Mouse (Mus musculus) midbrain, embryonic 15.5 days (tissue): ENCODE measurements at regions not wholly inside any gene's neighbourhood (a gene's known extent, or its start where the extent isn't known, plus 50 kb on each side); places are given as distances from the start of the nearest gene placed in this dataset.
A peak's percentile ranks its signal among the peaks of the same experiment; 100 is the strongest.
"Not testable (repeated sequence)": the region's sequence is repeated elsewhere in the genome, so short reads cannot be mapped to it uniquely, and the experiment has no call there.

ENCODE experiments used
- ATAC-seq: fragments of 200-750 bp; cut with Nextera tagmentation; replicated peaks from 2 replicates; pipeline ENCODE4 v1.8.0; 2017; ENCODE audit warnings: moderate TSS enrichment
- H3K27ac ChIP-seq: fragments of 300-500 bp; sonication (generic); 2 replicates; pipeline ENCODE4 v1.5.1; 2015; ENCODE audit warnings: mild to moderate bottlenecking, inconsistent platforms
- H3K27me3 ChIP-seq: fragments of 300-500 bp; sonication (generic); replicated peaks from 2 replicates; pipeline ENCODE4 v1.6.1; 2015; ENCODE audit warnings: inconsistent platforms
- H3K36me3 ChIP-seq: fragments of 300-500 bp; sonication (generic); replicated peaks from 2 replicates; pipeline ENCODE4 v1.6.1; 2015; ENCODE audit warnings: inconsistent platforms
- H3K4me1 ChIP-seq: fragments of 300-500 bp; sonication (generic); 2 replicates; pipeline ENCODE4 v1.6.1; 2015; ENCODE audit warnings: inconsistent platforms
- H3K4me2 ChIP-seq: fragments of 300-500 bp; sonication (generic); 2 replicates; pipeline ENCODE4 v1.6.1; 2015; ENCODE audit warnings: inconsistent platforms, mild to moderate bottlenecking, moderate library complexity
- H3K4me3 ChIP-seq: fragments of 300-500 bp; sonication (generic); 2 replicates; pipeline ENCODE4 v1.5.1; 2015; ENCODE audit warnings: mild to moderate bottlenecking, inconsistent platforms
- H3K9ac ChIP-seq: fragments of 300-500 bp; sonication (generic); 2 replicates; pipeline ENCODE4 v1.6.1; 2015; ENCODE audit warnings: mild to moderate bottlenecking, inconsistent platforms
- H3K9me3 ChIP-seq: fragments of 300-500 bp; sonication (generic); 2 replicates; pipeline ENCODE4 v1.6.1; 2016; ENCODE audit warnings: inconsistent platforms
- WGBS: fragments of 180-500 bp; shearing (Covaris S2); methylation state at CpG from one replicate; pipeline ENCODE4 v1.1.7; 2015; ENCODE audit warnings: mixed read lengths; 5-methylcytosine and 5-hydroxymethylcytosine counted together

DNA sequence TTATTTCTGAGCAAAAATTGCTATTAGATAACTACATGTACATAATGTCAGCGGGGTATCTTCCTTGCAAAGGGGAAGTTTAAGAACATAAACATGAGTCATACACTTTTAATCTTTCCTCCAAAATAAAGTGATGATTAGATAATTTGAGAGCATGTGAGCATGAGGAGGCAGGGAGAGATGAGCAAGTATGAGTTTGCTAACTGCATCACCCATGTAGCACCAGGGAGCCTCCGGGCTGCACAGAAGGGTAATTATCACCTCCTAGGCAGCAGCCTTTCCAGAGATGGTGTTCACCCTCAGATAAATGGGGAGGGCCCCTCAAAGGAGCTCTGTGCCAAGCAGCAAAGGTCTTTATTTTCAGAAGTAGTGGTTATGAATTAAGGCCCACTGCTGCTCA lies 568.1 kb upstream of the G6pd2 start:
- Histone ChIP-seq H3K4me1 (no peaks in the 10 kb centered on the region), H3K9me3 (no peaks in the 10 kb centered on the region), H3K4me3 (no peak overlapping the region), H3K27ac (no peak overlapping the region), H3K36me3 (no peaks in the 10 kb centered on the region), H3K9ac (no peak overlapping the region), H3K4me2 (no peak overlapping the region), H3K27me3 (no peaks in the 10 kb centered on the region)
- no peak for ATAC-seq
- 72% methylated on average over 2 of the region's 2 CpGs for WGBS

DNA sequence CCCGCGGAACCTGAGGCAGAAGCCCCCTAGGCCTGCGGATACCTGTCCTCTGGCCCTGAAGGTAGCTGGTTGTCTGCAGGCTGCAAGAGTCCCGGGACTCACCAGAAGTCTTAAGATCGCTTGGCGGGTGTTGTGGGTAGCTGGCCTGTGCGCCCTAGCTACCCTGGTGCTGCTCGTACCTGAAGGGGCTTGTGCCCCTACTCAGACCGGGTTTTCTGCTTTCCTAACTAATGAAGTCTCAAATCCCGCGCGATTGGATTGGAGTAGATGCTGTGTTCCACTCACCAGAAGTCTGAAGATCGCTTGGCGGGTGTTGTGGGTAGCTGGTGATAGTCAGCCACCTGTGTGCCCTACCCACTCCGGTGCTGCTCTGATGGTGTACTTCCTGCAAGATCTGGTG lies 520.1 kb upstream of the G6pd2 start:
- H3K36me3 ChIP-seq, H3K27me3 ChIP-seq, H3K4me3 ChIP-seq, H3K9me3 ChIP-seq, H3K4me2 ChIP-seq, H3K9ac ChIP-seq, ATAC-seq, H3K27ac ChIP-seq, H3K4me1 ChIP-seq: not testable (repeated sequence)
- WGBS = 91% methylated on average over 15 of the region's 15 CpGs

DNA sequence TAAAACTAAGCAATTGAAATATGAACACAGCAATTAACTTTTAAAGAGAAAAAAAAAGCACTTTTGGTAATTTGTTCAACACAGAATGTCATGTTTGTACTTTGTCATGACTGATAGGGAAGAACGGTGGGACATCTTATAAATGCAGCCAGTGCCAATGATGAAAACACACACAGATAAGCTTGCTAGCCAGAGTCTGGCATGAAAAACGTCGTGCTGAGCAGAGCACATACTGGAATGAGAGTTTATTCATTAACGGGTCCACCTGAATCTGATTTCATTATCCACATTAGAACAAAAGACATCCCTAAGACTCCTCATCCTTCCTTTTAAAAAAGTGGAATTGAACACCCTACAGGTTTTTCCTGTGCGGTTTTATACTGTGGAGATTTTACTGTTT lies 493.7 kb upstream of the G6pd2 start:
- H3K27me3 ChIP-seq = no peaks in the 10 kb centered on the region
- no peak overlapping the region for H3K4me2 ChIP-seq
- WGBS = 75% methylated on average over 5 of the region's 5 CpGs

DNA sequence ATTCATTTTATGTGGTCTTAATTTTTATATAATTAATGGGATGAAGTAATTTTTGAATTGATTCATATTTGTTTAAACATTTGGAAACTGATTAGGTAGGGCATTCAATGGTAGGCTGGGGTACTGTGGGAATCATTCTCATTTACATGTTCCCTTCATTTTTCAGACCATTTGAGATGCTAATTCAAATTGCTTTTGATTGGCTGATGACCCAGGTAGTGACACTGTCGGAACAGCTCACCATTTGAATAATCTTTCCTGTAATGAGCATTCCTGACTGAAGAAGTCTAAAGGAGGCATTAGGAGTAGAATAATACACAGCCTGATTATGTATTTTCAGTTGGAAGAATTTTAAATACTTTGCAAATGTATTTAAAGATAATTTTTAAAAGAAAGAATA lies 457.2 kb upstream of the G6pd2 start:
- no peaks in the 10 kb centered on the region for H3K27me3 ChIP-seq
- WGBS = 36% methylated on average over 1 of the region's 1 CpGs
- no peaks in the 10 kb centered on the region for H3K9me3 ChIP-seq
- H3K4me1 ChIP-seq = no peaks in the 10 kb centered on the region
- no peak overlapping the region for H3K4me3 ChIP-seq
- H3K9ac ChIP-seq = no peak overlapping the region
- H3K4me2 ChIP-seq = no peak overlapping the region
- H3K36me3 ChIP-seq = no peaks in the 10 kb centered on the region
- no peak for ATAC-seq
- H3K27ac ChIP-seq = no peak overlapping the region

More for the DNA sequence above, 493.7 kb upstream of the G6pd2 start:
- H3K27ac ChIP-seq = no peak overlapping the region
- H3K36me3 ChIP-seq = no peaks in the 10 kb centered on the region
- ATAC-seq = no peak
- H3K9me3 ChIP-seq = no peaks in the 10 kb centered on the region
- no peak overlapping the region for H3K4me3 ChIP-seq
- no peaks in the 10 kb centered on the region for H3K4me1 ChIP-seq
- H3K9ac ChIP-seq = no peak overlapping the region

DNA sequence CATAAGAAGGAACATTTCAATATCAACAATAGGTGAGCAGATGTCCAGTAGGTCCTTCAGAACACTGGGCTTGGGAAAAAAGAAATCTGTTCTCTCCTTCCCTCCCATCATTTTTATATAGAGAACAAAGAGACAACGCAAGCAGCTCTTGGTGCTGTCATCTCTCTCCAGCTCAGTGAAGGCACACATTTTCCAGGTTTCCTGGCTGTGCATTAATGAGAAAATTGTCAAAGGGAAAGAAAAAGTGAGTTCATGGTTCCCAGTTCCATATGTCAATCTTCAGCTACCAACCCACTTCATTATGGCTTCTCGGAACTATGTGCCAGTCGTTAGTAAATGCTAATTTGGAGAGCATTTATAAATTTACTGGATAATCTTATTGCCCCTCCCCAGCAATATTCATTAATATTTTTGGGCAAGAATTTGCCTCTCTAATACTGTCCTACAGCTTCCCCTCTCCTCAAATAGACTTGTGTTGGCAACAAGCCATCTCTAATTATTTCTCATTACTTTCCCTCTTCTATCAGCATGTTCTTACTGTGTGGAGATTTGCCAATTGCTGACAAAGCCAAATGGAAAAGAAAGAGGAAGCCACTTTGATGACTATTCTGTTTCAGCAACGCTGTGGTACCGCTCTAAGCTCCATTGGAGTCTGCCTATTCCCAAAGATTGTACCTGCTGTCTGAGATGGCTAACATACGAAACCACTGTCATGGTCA lies 453.2 kb upstream of the G6pd2 start:
- H3K27me3 ChIP-seq = no peaks in the 10 kb centered on the region
- no peaks in the 10 kb centered on the region for H3K9me3 ChIP-seq
- H3K4me3 ChIP-seq = no peak overlapping the region
- no peak overlapping the region for H3K4me2 ChIP-seq
- H3K4me1 ChIP-seq = no peaks in the 10 kb centered on the region
- H3K36me3 ChIP-seq = no peaks in the 10 kb centered on the region
- peak; percentile 56 for ATAC-seq
- 68% methylated on average over 6 of the region's 6 CpGs for WGBS
- no peak overlapping the region for H3K9ac ChIP-seq
- no peak overlapping the region for H3K27ac ChIP-seq

DNA sequence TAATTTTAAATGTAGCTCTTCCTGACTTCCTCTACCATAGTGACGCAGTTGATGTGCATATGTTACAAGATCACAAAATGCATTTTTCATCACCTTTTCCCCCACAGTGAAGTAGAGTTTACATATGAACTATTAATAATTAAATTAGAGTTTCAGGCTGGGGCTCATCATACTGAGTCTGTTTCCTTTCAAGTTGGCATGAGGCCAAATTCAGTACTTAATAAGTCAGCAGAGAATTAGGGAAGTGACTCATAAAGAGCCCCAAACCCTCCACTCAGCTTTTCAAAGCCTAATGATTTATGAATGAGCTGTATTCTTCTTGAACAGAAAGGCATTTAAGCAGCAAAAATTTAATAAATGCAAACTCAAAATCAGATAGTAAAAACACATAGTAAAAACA lies 435.7 kb upstream of the G6pd2 start:
- H3K9ac ChIP-seq = no peak overlapping the region
- 56% methylated on average over 1 of the region's 1 CpGs for WGBS

DNA sequence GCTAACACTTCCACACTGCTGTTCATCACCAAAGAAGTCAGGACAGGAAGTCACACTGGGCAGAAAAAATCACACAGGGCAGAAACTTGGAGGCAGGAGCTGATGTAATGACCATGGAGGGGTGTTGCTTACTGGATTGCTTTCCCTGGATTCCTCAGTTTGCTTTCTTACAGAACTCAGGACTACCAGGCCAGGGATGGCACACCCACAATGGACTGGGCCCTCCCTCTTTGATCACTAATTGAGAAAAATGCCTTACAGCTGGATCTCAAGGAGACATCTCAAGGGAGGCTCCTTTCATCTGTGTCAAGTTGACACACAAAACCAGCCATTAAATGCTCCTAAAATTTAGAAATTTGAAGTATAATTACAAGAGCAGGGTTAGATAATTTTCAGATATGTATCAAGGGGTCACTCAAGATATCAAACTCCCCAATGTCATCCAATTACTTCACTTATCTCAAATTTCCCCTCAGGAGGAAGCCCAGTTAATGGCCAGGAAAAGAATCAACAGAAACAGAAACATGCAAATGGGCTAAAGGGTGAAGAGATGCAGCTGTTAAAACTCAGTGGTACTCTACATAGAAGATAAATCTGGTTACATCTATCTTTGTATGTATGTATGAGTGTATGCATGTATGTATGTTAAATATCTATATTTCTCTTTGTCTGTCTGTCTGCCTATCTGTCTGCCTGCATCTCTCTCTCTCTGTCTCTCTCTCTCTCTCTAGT lies 413.5 kb upstream of the G6pd2 start:
- H3K27me3 ChIP-seq = no peaks in the 10 kb centered on the region
- no peak overlapping the region for H3K4me3 ChIP-seq
- no peaks in the 10 kb centered on the region for H3K9me3 ChIP-seq
- H3K9ac ChIP-seq = no peak overlapping the region
- no peak overlapping the region for H3K27ac ChIP-seq
- no peaks in the 10 kb centered on the region for H3K36me3 ChIP-seq
- H3K4me2 ChIP-seq = no peak overlapping the region
- ATAC-seq = no peak
- no peaks in the 10 kb centered on the region for H3K4me1 ChIP-seq

More for the DNA sequence above, 435.7 kb upstream of the G6pd2 start:
- Histone ChIP-seq H3K9me3 (no peaks in the 10 kb centered on the region), H3K27me3 (no peaks in the 10 kb centered on the region), H3K27ac (no peak overlapping the region), H3K4me2 (no peak overlapping the region), H3K4me1 (no peaks in the 10 kb centered on the region), H3K4me3 (no peak overlapping the region), H3K36me3 (no peaks in the 10 kb centered on the region)
- peak; percentile 92 for ATAC-seq
